Mouse (Mus musculus) embryonic fibroblast, embryonic 13.5 days (primary cell): ENCODE results near the gene Ccdc151. TPM values are rescaled to one million over a fixed set of nuclear protein-coding genes. Genes with fewer than 3 reads are reported as not detected.

Source experiments
- H3K27ac ChIP-seq: 2 replicates; pipeline ENCODE4 v1.5.1; 2012; ENCODE audit warnings: low read length, control low read depth, inconsistent platforms; ENCODE audit not compliant: insufficient read depth
- H3K4me1 ChIP-seq: 2 replicates; pipeline ENCODE4 v1.6.1; 2011; ENCODE audit warnings: low read length; ENCODE audit not compliant: control insufficient read depth, insufficient read depth
- H3K4me3 ChIP-seq: 2 replicates; pipeline ENCODE4 v1.5.1; 2011; ENCODE audit warnings: mild to moderate bottlenecking, control low read depth, low read length; ENCODE audit not compliant: insufficient read depth
- CTCF ChIP-seq: IDR thresholded peaks from 2 replicates; pipeline ENCODE4 v1.5.1; 2011; ENCODE audit warnings: mild to moderate bottlenecking, control low read depth, low read length, moderate library complexity, borderline replicate concordance; ENCODE audit not compliant: insufficient read depth
- POLR2A ChIP-seq: IDR thresholded peaks from 2 replicates; pipeline ENCODE4 v1.6.1; 2011; ENCODE audit warnings: low read depth, mild to moderate bottlenecking, control low read depth, low read length, moderate library complexity
- polyA plus RNA-seq: library from polyadenylated mRNA; stranded (reverse); fragments of >200 nt; gene quantifications from 2 replicates; pipeline ENCODE4 v1.2.4, GENCODE M21; 2011; ENCODE audit warnings: low read depth; ENCODE audit not compliant: missing spikeins, insufficient read length

Ccdc151 gene
- polyA plus RNA-seq, 1 experiment = not detected

DNA sequence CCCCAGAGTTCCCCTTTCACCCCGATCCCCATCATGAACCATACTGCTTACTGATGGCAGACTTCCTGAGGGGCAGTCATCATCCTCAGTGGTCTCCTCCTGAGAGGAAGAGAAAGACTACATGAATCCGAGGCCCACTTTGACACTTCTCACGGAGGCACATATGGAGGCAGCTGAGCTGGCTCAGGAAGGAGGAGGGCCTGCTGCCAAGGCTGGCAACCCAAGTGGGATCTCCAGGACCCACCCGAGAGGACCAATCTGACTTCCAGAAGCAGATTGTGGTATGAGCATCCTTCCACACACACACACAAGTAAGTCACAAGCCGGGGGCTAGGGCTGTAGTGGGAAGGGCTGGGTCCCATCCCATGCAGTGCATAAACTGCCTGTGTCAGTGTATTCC is 25.1 kb downstream of the Ccdc151 start:
- no peak overlapping the region for H3K27ac ChIP-seq
- TF ChIP-seq POLR2A (no peak), CTCF (no peak)
- H3K4me3 ChIP-seq = no peak overlapping the region
- H3K4me1 ChIP-seq = no peaks in the 10 kb centered on the region

DNA sequence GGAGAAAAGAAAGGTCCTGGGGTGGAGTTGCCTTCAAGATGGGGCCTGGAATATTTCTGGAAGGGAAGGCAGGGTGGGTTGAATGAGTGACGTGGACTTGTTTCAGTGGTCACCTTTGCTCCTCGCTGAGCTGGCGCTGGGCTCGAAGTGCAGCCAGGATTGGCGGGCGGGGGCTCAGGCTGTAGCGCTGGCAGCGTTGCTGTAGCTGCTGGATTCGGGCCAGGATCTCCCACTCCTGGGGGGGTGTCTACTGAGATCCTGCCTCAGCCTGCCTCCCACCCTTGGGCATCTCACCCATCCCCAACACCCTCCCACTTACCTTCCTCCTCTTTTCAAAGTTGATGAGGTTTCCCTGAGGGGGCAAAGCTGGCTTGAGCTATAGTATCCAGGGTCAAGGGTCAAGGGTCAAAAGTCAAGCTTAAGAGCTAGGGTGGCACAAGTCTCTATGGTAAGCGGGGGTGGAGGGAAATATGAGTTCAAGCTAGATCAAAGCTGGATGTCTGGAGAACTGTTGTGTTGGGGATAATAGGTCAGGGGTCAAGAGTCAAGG is 25.7 kb downstream of the Ccdc151 start:
- TF ChIP-seq CTCF (no peak), POLR2A (no peak)
- H3K4me1 ChIP-seq = no peaks in the 10 kb centered on the region
- H3K4me3 ChIP-seq = no peak overlapping the region
- H3K27ac ChIP-seq = no peak overlapping the region

DNA sequence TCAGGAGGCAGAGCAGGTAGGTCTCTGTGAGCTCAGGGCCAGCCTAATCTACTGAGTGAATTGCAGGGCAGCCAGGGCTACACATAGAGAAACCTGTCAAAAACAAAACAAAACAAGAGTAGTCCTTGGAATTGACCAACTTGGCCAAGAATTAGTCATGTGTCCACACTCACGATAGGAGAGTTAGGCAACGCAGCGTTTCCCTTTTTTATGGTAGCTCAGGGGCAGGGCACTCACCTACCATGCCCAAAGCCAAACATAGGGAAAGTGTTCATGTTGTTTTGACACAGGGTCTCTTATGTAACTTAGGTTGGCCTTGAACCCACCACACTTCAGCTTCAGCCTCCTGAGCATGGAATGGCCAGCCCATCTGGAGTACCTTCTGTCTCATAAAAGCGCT is 33.1 kb downstream of the Ccdc151 start:
- Histone ChIP-seq H3K4me3 (no peak overlapping the region), H3K27ac (no peak overlapping the region), H3K4me1 (no peaks in the 10 kb centered on the region)
- no peak for TF ChIP-seq POLR2A
- TF ChIP-seq CTCF = no peak

DNA sequence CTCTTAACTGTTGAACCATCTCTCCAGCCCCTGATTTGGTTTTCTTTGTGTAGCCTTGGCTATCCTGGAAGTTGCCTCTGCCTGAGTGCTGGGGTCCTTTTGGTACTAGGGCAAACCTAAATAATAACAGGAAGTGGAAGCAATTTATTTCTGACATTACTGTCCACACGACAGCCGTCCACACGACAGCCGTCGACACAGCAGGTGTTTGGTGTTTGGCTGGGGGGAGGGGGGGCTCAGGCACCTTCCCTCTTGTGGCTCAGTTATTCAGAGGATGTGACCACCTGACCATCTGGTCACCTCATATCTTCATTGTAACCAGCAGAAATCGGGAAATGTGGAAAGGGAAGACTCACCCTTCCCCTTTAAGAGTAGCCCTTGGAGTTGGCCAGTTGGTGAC is 33.6 kb downstream of the Ccdc151 start:
- no peaks in the 10 kb centered on the region for H3K4me1 ChIP-seq
- no peak overlapping the region for H3K27ac ChIP-seq
- H3K4me3 ChIP-seq = no peak overlapping the region
- TF ChIP-seq CTCF (no peak), POLR2A (no peak)

DNA sequence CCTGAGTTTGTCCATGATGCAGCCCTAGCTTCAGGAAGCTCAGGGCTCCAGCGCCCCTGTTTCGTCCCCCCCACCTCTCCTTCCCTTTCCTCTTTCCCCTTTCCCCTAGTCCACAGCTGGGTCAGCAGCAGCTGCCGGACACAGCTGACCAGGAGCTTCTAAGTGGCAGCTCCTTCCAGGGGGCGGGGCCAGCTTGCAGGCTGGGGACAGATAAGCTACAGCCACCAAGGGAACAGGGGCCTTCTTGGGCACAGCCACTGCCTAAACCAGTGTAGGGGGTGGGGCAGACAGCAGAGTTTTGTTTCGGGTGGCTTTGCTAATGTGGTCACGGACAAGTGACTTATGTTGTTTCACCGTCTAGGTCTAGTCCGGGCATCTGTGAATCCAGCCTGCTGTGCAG is 39.0 kb downstream of the Ccdc151 start, which contains the start of gene Epor:
Gene Epor (minus strand): TSS at position 90 of the 400 bp plus-strand sequence.
- Histone ChIP-seq H3K4me3 (peak within 1 kb of the TSS; percentile 17; the same call in 1 of the 2 replicates), H3K27ac (no peak within 1 kb of the TSS), H3K4me1 (no peaks in the 10 kb centered on the region)
- TF ChIP-seq CTCF (no peak), POLR2A (no peak)

DNA sequence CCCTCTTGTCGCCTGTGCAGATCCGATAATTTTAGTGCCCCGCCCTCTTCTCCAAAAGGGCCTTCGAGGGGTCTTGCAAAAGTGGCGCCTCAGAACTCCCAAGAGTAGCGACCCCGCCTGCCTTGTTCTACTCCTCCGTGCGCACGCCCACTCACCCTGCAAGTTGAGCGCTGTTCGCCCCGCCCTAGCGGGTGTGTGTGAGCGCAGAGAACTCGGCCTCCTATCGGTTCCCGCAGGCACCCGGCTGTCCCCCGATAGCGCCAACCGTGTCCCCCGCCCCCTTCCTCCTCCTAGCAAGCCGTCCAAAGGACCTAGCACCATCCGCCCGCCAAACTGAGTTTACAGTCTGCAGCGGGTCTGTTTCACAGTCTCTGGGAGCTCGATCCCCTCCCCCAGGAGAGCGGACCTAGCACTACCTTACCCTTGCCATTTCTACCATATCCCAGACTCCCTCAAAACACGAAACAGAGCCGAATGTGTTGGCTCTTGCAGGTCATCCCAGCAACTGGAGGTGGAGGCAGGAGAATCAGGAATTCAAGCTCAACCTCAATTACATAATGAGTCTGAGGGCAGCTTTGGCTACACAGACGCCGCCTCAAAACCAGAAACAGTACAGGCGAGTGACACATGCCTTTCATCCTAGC is 39.9 kb downstream of the Ccdc151 start:
- Histone ChIP-seq H3K27ac (no peak overlapping the region), H3K4me3 (peak overlapping the region; percentile 17; the same call in 1 of the 2 replicates), H3K4me1 (no peaks in the 10 kb centered on the region)
- TF ChIP-seq POLR2A (no peak), CTCF (no peak)

DNA sequence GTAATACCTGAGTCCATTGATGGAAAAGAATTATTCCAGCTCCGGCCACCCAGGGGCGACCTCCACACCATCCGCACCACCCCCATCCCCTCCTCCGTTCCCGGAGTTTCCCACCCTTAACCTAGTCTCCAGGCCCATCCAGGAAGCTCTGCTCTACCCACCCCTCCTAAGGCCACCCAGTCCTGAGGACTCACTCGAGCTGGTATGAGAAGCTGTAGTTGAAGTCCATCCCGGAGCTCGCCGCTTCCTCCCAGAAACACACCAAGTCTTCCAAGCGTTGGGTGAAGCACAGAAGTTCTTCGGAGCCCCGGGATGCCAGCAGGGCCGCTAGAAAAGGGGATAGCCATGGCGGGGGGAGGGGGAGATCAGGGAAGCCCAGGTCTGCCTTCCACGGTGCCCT is 40.4 kb downstream of the Ccdc151 start:
- TF ChIP-seq POLR2A (no peak), CTCF (no peak)
- H3K4me1 ChIP-seq = no peaks in the 10 kb centered on the region
- H3K4me3 ChIP-seq = peak overlapping the region; percentile 17; the same call in 1 of the 2 replicates
- no peak overlapping the region for H3K27ac ChIP-seq

DNA sequence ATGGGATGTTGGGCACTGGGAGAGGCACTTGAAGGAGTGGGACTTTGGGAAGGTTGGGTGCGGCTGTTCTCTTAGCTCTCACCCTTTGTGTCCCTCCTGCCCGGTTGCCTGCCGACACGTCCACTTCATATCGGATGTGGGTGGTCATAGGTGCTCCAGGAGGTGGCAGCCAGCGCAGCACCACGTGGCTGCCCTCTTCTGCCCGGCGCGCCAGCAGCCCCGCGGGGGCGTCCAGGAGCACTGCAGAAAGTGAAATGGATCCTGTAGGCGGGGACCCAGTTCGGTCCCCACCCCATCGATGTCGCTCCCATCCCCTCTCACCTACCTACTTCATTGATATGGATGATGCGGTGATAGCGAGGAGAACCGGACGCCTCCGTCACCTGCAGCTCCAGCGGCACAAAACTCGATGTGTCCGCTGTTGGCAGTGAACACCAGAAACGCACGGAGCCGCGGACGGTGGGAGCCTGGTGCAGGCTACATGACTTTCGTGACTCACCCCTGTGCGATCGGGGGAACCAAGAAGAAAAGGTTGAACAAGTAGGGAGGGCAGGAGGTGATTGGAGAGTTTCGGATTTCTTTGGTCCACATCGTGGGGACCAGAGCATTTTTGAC is 41.0 kb downstream of the Ccdc151 start:
- Histone ChIP-seq H3K4me1 (no peaks in the 10 kb centered on the region), H3K27ac (no peak overlapping the region), H3K4me3 (peak overlapping the region; percentile 17; the same call in 1 of the 2 replicates)
- TF ChIP-seq CTCF (no peak), POLR2A (no peak)

DNA sequence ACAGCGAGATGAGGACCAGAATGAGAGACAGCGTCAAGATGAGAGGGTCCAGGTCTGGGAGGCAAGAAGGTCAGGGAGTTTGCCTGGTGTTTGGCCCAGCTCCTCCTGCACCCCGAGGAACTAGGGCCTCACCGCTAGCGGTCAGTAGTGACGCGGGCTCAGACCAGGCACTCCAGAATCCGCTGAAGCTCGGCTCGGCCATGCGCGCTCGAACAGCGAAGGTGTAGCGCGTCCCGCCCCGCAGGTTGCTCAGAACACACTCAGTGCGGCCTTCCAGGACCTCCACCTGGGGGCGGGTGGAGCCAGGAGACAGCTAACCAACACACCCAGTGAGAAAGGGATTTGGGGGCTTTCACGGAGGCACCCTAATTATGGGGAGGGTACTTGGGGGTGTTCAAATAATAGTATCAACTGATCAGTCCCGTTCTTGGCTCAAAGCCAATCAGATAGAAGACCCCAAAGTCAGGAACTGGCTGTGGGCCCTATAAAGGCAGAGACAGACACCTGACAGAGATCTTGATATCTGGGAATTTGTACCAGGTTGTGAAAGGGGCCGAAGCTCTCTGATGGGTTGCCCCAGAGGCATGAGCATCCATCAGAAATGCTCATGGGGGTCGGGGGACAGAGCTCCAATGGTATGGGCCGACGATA is 41.8 kb downstream of the Ccdc151 start:
- H3K27ac ChIP-seq = no peak overlapping the region
- TF ChIP-seq POLR2A (no peak), CTCF (peak; percentile 28; the same call in 1 of the 2 replicates)

DNA sequence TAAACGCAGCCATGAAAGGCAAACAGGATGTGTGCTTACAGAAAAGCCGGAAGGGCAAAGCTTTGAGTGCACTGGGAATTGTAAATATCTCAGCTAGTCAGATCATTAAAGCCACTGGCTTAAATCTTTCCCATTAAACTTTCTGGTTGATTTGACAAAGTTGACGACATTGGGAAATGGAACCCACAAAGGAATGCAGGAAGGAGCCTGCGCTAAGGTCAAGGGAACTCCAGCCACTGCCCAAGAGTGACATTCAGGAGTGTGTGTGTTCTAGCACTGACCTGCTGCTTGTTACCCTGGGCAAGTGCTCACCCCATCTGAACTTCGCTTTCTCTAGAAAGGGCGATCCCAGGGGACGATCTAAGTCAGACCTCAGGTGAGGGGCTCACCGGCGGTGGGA is 42.3 kb downstream of the Ccdc151 start:
- H3K27ac ChIP-seq = no peak overlapping the region
- TF ChIP-seq POLR2A (no peak), CTCF (no peak)
- no peaks in the 10 kb centered on the region for H3K4me1 ChIP-seq
- H3K4me3 ChIP-seq = no peak overlapping the region

More for the DNA sequence above, 41.8 kb downstream of the Ccdc151 start:
- Histone ChIP-seq H3K4me3 (no peak overlapping the region), H3K4me1 (no peaks in the 10 kb centered on the region)
